Mouse (Mus musculus) liver, embryonic 11.5 days (tissue): Measurements from ENCODE around the gene Ndufa11. TPM values are rescaled to one million over a fixed set of nuclear protein-coding genes. Genes with fewer than 3 reads are reported as not detected.

Experiments
- ATAC-seq: fragments of 200-750 bp; cut with Nextera tagmentation; replicated peaks from 2 replicates; pipeline ENCODE4 v1.8.0; 2017; ENCODE audit warnings: moderate number of reproducible peaks, mild to moderate bottlenecking, moderate TSS enrichment, moderate library complexity; ENCODE audit not compliant: low FRiP score
- DNase-seq: peaks from one replicate; pipeline ENCODE4 v3.0.0-alpha.2; 2017; ENCODE audit warnings: low spot score
- H3K27ac ChIP-seq: fragments of 300-500 bp; sonication (generic); 2 replicates; pipeline ENCODE4 v1.5.1; 2014; ENCODE audit warnings: mild to moderate bottlenecking, low read depth, low read length, control low read depth
- H3K27me3 ChIP-seq: fragments of 300-500 bp; sonication (generic); replicated peaks from 2 replicates; pipeline ENCODE4 v1.6.1; 2014; ENCODE audit warnings: low read length, mixed read lengths; ENCODE audit not compliant: control insufficient read depth, insufficient read depth
- H3K36me3 ChIP-seq: fragments of 300-500 bp; sonication (generic); 2 replicates; pipeline ENCODE4 v1.6.1; 2014; ENCODE audit warnings: mild to moderate bottlenecking, low read length, moderate library complexity, mixed read lengths; ENCODE audit not compliant: control insufficient read depth, insufficient read depth
- H3K4me1 ChIP-seq: fragments of 300-500 bp; sonication (generic); replicated peaks from 2 replicates; pipeline ENCODE4 v1.6.1; 2014; ENCODE audit warnings: low read length, mixed read lengths; ENCODE audit not compliant: control insufficient read depth, insufficient read depth
- H3K4me2 ChIP-seq: fragments of 300-500 bp; sonication (generic); 2 replicates; pipeline ENCODE4 v1.6.1; 2014; ENCODE audit warnings: mild to moderate bottlenecking, control low read depth, moderate library complexity
- H3K4me3 ChIP-seq: fragments of 300-500 bp; sonication (generic); 2 replicates; pipeline ENCODE4 v1.5.1; 2014; ENCODE audit warnings: low read depth, low read length, control low read depth
- H3K9ac ChIP-seq: fragments of 300-500 bp; sonication (generic); 2 replicates; pipeline ENCODE4 v1.6.1; 2014; ENCODE audit warnings: low read depth, low read length, control low read depth
- H3K9me3 ChIP-seq: fragments of 300-500 bp; sonication (generic); 2 replicates; pipeline ENCODE4 v1.6.1; 2016; ENCODE audit warnings: low read length, inconsistent platforms, mixed read lengths; ENCODE audit not compliant: control insufficient read depth
- WGBS: fragments of 180-500 bp; shearing (Covaris S2); extraction: QIAGEN DNeasy Blood & Tissue Kit; methylation state at CpG from one replicate; pipeline ENCODE4 v1.1.7; 2014; 5-methylcytosine and 5-hydroxymethylcytosine counted together
- polyA plus RNA-seq: library from polyadenylated mRNA; unstranded; fragments of >200 nt; fragmentation: Nextera tagmentation; extraction: Ambion mirVana; gene quantifications from 2 replicates; pipeline ENCODE4 v1.2.1, GENCODE M21; 2014

Gene Ndufa11
- polyA plus RNA-seq, 1 experiment from 2014 or later: 358 TPM

DNA sequence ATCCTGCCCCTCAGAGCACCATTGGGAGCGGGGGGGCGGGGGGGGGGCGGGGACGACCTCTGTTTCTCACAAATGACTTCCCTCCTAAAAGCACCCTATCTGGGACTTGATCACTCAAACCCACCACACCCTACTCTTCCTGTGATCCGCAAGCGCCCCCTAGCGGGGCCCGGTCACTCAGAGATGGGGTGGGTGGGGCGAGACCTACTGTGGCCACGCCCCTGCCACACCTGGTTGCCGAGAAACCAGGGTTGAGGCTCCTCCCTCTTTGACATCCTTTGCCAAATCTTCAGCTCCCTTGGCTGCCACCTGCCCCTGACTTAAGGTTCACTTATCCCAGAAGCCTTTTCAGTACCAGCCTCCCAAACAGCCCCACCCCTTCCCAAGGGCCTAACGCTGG lies 40.6 kb downstream of the Ndufa11 start:
- 6% methylated on average over 12 of the region's 12 CpGs for WGBS
- no peaks in the 10 kb centered on the region for H3K36me3 ChIP-seq
- H3K9me3 ChIP-seq: no peaks in the 10 kb centered on the region
- H3K27me3 ChIP-seq: peaks cover 42% of the 10 kb centered on the region
- peak; percentile 34; the same call in 1 of the 2 replicates for ATAC-seq
- peak; percentile 78 for DNase-seq
- no peak overlapping the region; the same call in 1 of the 2 replicates for H3K9ac ChIP-seq
- H3K27ac ChIP-seq: peak overlapping the region; percentile 77; the same call in 1 of the 2 replicates
- H3K4me2 ChIP-seq: peak overlapping the region; percentile 98
- H3K4me1 ChIP-seq: peaks cover 41% of the 10 kb centered on the region
- H3K4me3 ChIP-seq: peak overlapping the region; percentile 62

DNA sequence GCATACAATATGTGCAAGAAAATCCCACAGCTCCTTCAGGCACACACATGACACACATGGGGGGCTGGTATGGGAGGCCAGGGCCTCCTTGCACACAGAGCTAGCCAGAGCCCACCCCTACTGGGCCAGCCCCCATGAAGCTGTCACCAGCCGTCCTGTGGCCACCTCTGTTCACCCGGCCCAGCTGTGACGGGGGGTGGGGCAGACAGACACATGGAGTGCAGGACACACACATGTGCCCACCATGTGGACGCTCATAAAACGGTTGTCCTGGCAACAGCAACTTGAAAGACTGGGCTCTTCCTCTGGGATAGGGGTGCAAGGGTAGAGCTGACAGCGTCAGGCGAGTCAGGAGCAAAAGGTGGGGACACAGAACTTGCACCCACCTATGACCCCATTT lies 41.7 kb downstream of the Ndufa11 start:
- Histone ChIP-seq H3K9me3 (no peaks in the 10 kb centered on the region), H3K27ac (no peak overlapping the region), H3K4me1 (peaks cover 47% of the 10 kb centered on the region), H3K27me3 (peaks cover 31% of the 10 kb centered on the region), H3K36me3 (no peaks in the 10 kb centered on the region), H3K9ac (no peak overlapping the region), H3K4me2 (no peak overlapping the region), H3K4me3 (no peak overlapping the region)
- DNase-seq (no peak), ATAC-seq (no peak)
- WGBS: 72% methylated on average over 7 of the region's 7 CpGs

DNA sequence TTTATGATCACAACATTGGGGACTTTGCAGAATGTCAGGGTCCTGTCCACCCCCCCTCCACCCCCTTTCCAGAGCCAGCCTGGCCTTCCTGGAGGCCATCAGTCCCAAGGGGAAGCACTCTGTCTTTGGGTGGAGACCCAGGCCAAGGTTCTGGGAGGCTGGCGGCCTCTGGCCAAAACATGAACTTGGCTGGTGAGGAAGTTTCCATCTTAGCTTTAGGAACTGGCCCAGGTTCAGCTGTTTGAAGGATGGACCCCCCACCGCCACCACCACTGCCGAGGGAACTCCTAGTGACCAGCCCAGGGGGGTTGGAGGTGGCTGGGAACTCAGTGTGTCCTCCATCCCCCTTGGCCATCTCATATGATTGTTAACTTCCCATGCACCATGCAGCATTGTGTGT lies 43.5 kb downstream of the Ndufa11 start:
- no peak overlapping the region for H3K4me2 ChIP-seq
- DNase-seq (no peak), ATAC-seq (no peak)
- no peaks in the 10 kb centered on the region for H3K9me3 ChIP-seq
- 58% methylated on average over 3 of the region's 3 CpGs for WGBS
- peaks cover 45% of the 10 kb centered on the region for H3K4me1 ChIP-seq
- H3K27me3 ChIP-seq: peaks cover 13% of the 10 kb centered on the region
- H3K9ac ChIP-seq: no peak overlapping the region
- H3K27ac ChIP-seq: no peak overlapping the region
- no peaks in the 10 kb centered on the region for H3K36me3 ChIP-seq
- H3K4me3 ChIP-seq: no peak overlapping the region

DNA sequence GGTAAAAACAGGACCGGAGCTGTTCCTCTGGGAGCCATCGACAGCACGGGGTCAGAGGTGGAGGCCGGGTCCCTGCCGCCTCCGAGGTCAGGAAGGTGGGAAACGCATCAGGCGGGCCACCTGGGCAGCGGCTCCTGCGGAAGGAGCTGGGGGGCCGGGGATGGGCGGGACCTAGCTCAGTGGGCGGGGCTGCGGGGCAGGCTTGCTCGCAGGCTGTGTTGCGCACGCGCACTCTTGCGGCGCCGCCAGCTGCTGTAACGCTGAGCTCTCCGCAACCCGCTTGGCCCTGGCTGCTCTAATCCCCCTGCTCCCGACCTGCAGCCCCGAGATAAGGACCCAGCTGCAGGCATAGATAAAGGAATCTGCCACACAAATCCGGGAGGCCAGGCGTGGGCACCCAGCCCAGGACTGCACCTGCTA lies 44.4 kb downstream of the Ndufa11 start:
- WGBS: under 1% methylated on average over 28 of the region's 28 CpGs
- Histone ChIP-seq H3K4me3 (peak overlapping the region; percentile 50), H3K4me1 (peaks cover 40% of the 10 kb centered on the region), H3K9ac (peak overlapping the region; percentile 66), H3K4me2 (peak overlapping the region; percentile 83), H3K9me3 (no peaks in the 10 kb centered on the region), H3K27ac (peak overlapping the region; percentile 91), H3K27me3 (peaks cover 3% of the 10 kb centered on the region), H3K36me3 (peaks cover 3% of the 10 kb centered on the region; the same call in 1 of the 2 replicates)
- peak; percentile 73 for ATAC-seq
- peak; percentile 94 for DNase-seq

DNA sequence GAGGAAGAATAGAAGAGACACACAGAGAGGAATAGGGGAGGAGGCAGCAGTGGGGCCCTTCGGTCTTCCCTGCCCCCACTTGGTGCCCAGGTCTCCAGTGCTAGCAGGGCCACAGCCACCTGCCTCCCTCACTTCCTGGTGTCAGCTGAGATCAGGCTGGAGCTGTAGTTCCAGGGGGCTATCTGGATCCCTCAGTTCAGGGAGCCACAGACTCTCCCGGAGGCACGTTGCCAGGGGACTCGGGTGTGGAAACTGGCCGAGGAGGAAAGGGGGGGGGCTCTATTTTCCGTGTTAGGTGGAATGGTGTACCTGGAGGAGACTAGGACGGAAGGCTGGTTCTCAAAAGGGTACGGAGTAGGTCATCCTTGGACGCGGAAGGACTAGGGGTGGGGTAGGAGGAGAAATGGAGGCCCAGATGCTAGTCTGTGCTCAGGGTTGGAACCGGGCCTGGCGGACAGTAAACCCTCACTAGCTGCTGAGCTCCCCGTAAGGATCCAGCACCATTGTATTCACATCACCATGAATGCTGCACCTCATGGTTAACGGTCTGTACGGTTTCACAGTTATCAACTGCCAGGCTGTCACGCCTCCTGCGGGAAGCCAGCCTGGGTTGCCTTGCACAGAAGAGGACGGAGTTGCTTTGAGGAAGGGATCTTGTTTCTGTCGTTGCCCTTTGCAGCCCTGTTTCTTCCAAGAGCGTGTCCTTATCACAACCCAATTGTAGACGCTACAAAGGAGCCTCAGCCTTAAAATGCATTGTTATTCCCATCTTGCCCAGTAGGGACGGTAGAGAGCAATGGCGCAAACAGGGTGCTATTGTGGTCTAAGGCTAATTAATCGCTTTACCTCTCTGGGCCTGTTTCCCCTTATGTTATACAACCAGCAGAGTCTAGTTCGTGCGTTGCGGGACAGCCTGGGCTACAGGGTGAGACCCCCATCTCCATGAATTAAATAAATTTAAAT lies 45.5 kb downstream of the Ndufa11 start:
- Histone ChIP-seq H3K27me3 (no peaks in the 10 kb centered on the region), H3K27ac (peak overlapping the region; percentile 91), H3K4me1 (peaks cover 30% of the 10 kb centered on the region), H3K36me3 (peaks cover 10% of the 10 kb centered on the region), H3K9me3 (no peaks in the 10 kb centered on the region), H3K9ac (peak overlapping the region; percentile 66), H3K4me3 (peak overlapping the region; percentile 50; the same call in 1 of the 2 replicates), H3K4me2 (peak overlapping the region; percentile 83)
- 29% methylated on average over 27 of the region's 27 CpGs for WGBS
- peak; percentile 68 for DNase-seq
- peak; percentile 13 for ATAC-seq

DNA sequence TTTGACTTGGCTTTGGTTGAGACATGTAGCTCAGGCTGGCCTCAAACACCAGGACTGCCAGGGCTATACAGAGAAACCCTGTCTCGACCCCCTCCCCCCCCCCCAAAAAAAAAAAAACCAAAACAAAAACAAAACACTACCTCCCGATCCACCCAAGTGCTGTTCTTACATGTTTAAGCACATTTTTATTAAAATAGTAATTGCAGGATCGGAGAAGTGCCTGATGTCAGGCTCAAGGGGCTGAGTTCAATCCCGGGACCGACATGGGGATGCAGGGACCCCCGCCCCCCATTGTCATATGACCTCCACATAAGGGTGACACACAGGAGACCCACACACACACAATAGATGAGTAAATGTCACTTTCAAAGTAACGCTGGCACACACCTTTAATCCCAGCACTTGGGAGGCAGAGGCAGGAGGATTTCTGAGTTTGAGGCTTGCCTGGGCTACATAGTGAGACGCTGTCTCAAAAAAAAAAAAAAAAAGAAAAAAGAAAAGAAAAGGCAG lies 46.2 kb downstream of the Ndufa11 start:
- WGBS: 55% methylated on average over 8 of the region's 8 CpGs
- peak overlapping the region; percentile 94; the same call in 1 of the 2 replicates for H3K9ac ChIP-seq

DNA sequence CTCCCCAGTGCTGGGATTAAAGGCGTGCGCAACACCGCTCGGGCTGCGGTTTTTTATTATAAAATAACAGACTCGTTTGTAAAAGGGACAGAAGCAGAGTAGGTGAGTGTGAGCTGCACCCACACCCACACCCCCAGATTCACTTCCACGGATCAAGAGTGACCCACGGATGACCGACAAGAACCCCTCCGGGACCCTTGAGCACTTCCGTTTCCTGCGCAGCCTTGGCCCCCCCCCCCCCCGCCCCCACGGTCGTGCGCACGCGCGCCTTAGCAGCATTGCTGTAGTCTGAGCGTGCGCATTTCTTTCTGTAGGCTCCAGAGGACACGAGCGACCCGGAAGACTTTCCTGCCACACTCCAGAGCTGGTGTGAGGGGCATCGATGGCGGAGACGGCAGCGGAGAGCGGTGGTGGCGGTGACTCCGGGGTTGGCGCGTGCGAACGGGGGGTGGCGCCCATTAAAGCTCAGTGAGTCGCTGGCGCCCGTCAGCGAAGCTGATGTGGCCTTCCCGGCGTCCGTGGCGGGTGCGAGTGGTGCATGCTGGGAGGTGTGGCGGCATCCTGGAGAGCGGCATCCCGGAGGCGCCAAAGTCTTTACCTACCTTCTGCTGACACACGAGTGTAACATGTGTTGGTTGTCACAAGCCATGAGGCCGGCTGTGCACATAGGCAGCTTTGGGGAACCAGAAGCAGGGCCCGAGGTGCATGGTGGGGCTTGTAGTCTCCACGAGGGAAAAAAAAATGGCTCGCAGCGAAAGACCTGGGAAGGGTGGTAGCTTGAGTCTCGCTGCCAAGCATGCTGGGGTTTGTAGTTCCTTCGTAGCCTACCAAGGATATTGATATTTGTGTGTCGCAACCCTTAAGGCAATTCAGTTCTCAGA lies 47.1 kb downstream of the Ndufa11 start, which contains the start of gene Dus3l:
Dus3l (plus strand) TSS at position 284 of the 881 bp plus-strand sequence.
- Histone ChIP-seq H3K9ac (peak within 1 kb of the TSS; percentile 94), H3K27me3 (no peaks in the 10 kb centered on the region), H3K27ac (peak within 1 kb of the TSS; percentile 91), H3K4me2 (peak within 1 kb of the TSS; percentile 94), H3K36me3 (peaks cover 23% of the 10 kb centered on the region), H3K4me3 (peak within 1 kb of the TSS; percentile 84), H3K4me1 (peaks cover 26% of the 10 kb centered on the region), H3K9me3 (no peaks in the 10 kb centered on the region)
- DNase-seq (peak; percentile 94), ATAC-seq (peak; percentile 68)
- WGBS: under 1% methylated on average over 57 of the region's 58 CpGs

More for the DNA sequence above, 46.2 kb downstream of the Ndufa11 start:
- Histone ChIP-seq H3K4me1 (peaks cover 30% of the 10 kb centered on the region), H3K27ac (peak overlapping the region; percentile 91), H3K4me3 (peak overlapping the region; percentile 84), H3K27me3 (no peaks in the 10 kb centered on the region), H3K36me3 (peaks cover 18% of the 10 kb centered on the region), H3K4me2 (peak overlapping the region; percentile 94), H3K9me3 (no peaks in the 10 kb centered on the region)
- ATAC-seq: no peak
- DNase-seq: no peak

DNA sequence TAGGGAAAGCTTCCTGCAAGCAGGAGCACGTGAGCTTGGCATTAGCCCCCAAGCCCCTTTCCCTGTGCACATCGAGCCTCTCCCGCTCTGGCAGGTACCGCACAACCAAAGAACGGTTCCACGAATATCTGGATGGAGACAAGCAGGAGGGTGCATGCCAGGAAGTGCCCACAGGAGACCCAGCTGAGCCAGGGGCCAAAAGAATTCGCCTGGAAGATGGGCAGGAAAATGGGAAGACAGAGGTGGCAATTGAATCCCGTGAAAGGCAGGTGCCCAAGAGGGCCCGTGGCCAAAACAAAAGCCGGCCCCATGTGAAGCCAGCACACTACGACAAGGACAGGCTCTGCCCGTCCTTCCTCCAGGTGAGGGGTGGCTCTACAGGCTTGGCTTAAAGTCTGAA lies 47.9 kb downstream of the Ndufa11 start:
- no peak for ATAC-seq
- Histone ChIP-seq H3K36me3 (peaks cover 23% of the 10 kb centered on the region), H3K4me3 (peak overlapping the region; percentile 84), H3K9me3 (no peaks in the 10 kb centered on the region), H3K27ac (peak overlapping the region; percentile 91), H3K27me3 (no peaks in the 10 kb centered on the region), H3K9ac (peak overlapping the region; percentile 94), H3K4me2 (peak overlapping the region; percentile 94), H3K4me1 (peaks cover 26% of the 10 kb centered on the region)
- 45% methylated on average over 12 of the region's 12 CpGs for WGBS
- no peak for DNase-seq
